Mouse (Mus musculus) left cerebral cortex, postnatal 10 days (tissue): ENCODE measurements at regions not wholly inside any gene's neighbourhood (a gene's known extent, or its start where the extent isn't known, plus 50 kb on each side); places are given as distances from the start of the nearest gene placed in this dataset.

ENCODE experiments used
- DNase-seq, 2 experiments: peaks; one replicate each; pipeline ENCODE4 v3.0.0; 2021 to 2022; ENCODE audit warnings: low spot score in 2 of 2, mixed read lengths in 1 of 2; ENCODE audit errors: extremely low spot score in 1 of 2
- intact Hi-C: fragments of 180-260 bp; cut with DNase I; formaldehyde crosslinking; loops from one replicate; pipeline ENCODE4 v1.15.1; 2025

DNA sequence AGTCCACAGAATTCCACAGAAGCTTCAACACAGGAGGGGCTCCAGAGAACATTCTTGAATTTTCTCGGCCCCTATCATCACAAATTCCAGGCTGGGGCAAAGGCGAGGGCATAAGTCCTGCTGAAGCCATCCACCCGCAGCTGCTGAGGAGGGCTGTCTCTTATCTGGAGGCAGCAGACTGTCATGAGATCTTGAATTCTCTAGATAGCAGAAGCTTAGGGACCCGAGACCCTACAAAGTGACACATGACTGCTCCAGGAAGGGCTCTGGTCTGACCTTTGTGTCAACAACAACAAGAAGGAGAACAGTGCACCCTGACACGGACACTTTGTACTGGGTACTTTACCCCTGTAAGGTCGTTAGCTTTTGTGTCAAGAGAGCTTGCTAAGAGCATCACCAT is 57.2 kb downstream of the Lao1 start:
- DNase-seq: no peak
- intact Hi-C loops: no loop called here

DNA sequence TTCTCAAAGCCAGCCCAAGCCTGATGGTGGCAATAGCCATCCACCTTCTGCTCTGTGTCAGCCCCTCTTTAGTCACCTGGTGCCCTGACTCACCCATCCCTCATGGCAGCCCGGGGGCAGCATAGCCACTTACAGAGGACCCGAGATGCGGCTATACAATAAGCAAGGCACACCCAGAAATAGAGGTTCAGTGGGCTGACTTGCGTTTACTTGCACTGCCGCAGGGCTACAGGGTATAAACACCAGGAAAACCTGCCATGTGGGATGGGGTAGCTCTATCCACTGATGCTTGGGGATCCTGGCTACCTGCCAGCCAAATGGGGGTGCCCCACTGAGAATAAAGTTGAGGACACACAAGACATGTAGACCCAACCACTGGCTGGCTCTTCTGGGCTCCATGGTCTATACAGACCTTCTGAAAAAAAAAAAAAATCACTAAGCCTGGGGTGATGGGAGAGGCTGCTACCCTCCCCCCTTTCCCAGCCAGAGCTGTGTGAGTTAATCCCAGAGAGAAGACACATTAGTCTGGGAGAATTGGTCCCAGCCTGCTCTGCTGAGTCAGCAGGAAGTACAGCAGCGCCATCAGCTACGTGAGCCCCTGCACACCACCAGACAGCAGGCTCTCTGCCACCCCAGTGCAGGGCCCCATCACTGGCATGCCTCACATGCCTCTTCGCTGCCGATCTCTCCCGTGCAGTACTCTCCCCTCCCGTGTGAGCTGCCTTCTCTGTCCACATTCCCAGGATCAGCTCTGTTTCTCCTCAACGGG is 57.8 kb downstream of the Lao1 start:
- intact Hi-C loops: no loop called here
- DNase-seq: no peak

DNA sequence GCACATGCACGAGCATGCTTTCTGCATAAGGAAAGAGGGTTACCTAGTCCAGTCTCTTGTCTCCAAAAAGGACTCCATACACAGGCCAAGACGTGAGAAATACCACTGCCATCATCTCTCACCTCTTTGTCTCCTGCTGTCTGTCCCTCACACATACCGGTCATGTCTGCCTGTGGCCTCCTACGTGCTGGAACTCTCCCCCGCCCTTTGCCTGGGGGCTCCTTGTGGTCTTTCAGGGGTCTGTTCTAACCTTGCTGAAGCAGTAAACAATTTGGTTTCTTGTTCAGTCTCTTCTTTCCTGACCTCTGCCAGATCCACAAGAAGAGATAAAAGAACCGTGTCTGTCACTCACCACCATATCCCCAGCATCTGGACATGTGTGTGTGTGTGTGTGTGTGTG is 61.0 kb downstream of the Lao1 start:
- intact Hi-C loops: no loop called here

DNA sequence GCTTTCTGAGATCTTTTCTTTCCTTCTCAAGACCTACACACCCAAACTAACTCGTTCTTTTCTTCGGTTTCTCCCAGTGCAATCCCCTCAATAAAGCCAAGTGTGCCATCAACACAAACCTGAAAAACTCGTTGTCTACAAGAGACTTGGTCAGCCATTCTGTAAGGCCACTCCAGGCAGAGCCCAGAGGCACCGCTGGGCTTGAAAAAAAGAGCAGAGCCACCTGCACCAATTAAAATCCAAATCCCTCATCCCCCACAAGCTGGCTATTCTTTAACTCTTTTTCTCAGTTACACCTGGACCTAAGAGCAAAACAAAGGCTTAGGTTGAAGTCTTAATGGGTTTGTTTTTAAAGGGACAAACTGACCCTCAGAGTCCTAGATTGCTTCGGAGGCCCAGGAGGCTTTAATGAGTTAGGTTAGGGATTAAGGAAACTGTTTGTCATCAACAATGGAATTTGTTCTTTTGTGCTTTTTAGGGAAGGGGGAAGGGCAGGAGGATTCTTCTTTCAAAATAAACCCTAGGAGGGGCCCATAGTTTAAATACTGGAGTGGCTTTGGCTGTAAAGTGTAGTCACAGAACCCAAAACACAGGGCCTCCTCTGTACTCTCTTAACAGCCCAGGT is 65.0 kb downstream of the Lao1 start:
- intact Hi-C loops: no loop called here
- no peak for DNase-seq

More for the DNA sequence above, 61.0 kb downstream of the Lao1 start:
- DNase-seq: no peak

DNA sequence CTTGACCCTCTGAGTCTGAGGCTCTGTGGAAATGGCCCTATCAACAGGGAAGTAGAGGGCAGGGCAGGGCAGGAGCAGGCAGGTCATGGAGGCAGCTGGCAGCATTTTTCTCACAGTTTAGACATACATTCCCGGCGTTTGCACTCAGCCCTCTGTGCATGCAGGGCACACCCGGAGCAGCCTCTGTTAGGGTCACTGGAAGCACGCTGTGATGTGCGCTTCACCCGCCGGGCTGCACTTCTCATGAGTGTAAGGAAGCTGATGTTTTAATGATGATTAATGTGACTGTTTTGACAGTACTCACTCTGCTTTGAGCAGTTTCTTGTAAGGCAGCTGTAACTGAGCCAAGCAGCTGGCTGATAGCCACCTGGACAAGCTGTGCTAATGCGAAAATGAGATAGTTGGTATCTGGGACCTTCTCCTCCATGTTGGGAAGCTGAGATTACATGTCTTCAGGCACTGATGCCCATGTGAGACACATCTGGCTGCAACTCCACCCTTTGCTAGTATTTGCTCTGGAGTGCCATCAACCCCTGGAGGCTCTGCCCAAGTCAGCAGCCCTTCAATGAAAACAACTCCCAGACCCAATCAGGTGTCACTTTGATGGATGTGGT is 66.9 kb downstream of the Lao1 start:
- no peak for DNase-seq
- intact Hi-C loops: no loop called here

DNA sequence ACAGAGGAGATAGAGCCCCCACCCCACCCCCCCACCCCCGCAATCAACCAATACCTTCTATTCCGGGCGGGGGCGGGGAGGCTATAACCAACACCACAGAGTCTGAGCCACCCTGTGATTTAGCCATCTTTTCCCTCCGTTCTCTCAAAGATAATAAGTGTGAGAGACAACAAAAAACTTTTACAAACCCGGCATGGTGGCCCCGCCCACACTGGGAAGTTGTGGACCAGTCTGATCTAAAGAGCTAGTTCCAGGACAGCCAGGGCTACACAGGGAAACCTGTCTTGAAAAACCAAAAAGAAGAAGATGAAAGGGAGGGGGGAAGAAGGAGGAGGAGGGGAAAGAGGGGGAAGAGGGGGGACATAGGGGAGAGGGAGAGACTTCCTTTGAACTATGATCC is 67.7 kb downstream of the Lao1 start:
- intact Hi-C loops: no loop called here
- no peak for DNase-seq

DNA sequence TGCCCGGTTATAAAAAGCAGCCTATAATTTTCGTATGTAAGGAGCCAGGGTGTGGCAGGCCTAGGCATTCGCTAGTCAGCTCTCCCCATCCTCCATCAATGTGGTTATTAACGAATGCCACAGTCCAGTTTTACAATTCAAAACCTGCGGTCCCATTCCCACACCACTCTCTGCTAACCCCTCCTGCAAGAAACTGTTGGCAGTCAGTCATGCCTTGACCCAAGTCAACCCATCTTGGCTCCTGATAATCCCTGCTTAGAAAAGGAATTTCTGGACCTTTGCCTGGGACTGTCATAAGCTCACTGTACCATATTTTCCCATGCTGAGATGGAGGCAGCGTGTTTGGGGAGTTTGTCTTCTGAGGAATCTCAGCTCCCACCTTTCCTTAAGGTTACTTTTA is 68.4 kb downstream of the Lao1 start:
- DNase-seq: no peak
- intact Hi-C loops: no loop called here

DNA sequence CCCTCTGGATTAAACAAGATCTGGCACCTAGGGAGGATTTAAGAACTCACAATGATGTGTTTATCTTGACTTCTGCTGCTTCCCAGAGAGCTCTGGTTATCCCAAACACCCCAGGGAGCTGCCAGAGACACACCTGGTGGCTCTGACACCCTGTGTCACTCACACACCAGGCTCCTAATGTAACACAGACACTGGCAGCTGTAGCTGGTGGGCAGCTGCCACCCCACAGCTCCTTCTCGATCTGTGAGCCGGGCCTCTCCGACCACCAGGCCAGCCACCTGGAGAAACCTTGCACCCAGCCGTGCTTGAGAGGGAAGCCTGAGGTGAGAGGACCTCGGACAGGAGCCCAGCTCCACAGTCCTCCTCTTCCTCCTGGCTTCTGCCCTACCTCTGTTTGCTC is 69.5 kb downstream of the Lao1 start:
- intact Hi-C loops: no loop called here

DNA sequence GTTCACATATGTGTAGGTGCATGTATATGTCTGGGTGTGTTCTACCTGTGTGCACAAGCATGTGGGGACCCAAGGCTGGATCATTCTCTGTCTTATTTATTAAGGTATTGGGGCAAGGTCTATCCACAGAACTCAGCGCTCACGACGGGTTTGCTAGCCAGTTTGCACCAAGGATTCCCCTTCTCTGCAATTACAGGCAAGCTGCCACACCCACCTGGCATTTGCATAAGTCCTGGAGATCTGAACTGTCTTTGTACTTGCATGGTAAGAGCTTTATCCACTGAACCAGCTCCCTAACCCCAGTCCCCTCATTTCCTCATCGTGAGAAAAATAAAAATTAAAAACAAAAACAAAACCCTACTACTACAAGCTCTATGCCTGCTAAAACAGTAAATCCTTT is 71.6 kb downstream of the Lao1 start:
- DNase-seq: no peak
- intact Hi-C loops: no loop called here

More for the DNA sequence above, 69.5 kb downstream of the Lao1 start:
- no peak for DNase-seq

DNA sequence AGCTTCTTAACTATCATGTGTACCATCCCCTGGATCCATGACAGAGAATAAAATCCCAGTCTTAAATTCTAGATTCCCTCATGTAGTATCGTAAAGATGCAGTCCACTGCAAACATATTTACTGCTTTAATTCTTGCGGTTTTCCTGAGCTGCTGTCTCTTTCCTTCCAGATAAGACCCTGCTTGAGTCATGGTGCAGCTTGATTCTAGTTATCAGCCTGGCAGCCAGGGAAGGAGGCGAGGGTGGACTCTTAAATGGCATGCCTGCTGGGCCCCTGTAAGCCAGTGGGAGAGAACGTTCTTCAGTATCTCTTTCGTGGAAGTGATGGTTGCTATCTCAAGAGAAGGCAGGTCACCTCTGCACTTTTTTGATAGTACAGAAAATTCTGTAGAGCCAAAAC is 71.9 kb upstream of the Slc2a1 start:
- DNase-seq: no peak
- intact Hi-C loops: no loop called here

DNA sequence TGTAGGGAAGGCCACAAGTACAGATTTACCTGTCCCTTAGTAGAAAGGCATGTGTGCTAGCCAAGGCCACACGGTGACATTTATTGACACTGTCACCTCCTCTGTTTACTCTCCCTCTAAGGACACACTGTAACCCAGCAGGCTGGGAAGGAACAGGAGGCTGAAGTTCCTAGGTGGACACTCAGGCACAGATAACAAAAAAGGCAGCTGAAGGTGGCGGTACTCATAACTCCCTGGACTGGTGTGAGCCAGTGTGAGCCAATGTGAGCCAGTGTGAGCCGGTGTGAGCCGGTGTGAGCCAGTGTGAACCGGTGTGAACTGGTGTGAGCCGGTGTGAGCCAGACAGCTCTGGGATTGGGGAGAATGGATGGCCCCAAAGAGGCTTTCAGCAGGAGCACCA is 68.5 kb upstream of the Slc2a1 start:
- intact Hi-C loops: no loop called here
- no peak for DNase-seq

DNA sequence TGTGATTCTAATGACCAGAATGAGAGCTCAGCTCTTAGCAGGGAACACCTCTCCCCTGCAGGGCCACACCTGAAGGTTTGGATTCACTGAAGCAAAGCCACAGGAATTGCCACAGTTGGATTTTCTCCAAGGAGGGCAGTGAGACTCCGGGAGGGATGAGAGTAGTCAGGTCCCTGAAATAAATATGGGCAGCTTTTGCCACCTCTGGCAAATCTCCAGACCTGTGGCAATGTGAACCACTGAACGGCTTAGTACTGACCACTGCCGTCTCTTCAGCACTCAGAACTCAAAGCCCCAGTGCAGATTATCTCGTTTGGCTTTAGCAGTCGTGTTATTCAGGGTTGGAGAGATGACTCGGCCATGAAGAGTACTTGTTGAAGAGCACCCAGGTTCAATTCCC is 66.9 kb upstream of the Slc2a1 start:
- intact Hi-C loops: no loop called here
- no peak for DNase-seq

DNA sequence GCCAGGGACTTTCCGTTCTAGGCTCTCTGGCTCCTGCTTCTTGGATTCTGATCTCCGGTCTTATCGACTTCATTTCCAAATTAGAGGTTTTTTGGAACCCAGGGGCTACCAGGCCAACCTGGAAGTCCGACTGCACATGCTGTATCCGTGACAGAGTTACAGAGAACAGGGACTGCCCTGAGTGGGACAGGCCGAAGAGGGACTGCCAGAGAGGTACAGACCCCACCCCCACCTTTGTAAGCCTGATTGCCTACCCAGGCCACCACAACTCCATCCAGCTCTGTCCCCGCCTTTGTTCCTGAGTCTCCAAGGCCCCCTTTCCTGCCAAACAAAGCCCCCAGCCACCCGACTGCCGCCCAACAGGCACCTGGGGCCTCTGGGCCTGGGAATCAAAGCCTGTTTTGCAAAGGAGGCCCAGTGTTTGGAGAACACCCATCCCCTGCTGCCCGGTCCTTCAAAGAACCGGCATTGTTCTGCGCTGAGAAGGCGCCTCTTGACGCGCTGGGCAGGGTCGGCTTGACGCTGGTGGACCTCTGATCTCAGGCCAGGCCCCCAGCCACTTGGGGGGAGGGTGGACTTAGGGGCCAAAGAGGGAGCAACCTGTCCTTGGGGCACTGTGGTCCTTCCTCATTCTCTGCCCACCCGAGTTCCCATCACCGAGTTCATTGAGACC is 64.4 kb upstream of the Slc2a1 start:
- intact Hi-C loops: no loop called here
- peak in 1 of 2 experiments; percentile 88 for DNase-seq

DNA sequence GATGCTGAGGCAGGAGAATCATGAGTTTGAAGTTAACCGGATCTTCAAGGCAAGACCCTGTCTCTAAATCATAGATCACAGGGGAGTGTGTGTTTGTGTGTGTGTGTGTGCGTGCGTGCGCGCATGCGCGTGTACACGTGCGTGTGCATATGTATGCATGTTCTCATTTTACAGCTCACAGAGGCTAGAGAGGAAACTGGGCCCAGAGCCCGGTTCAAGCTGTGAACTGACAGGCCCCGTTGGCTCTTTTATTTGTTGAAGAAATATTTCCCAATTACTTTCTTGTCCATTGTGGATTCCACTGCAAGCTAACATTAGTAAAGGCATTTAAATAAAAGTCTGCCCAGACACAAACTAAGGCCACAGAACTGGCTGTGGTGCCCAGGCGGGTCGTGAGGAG is 63.7 kb upstream of the Slc2a1 start:
- intact Hi-C loops: no loop called here
- DNase-seq: peak in 1 of 2 experiments; percentile 78

DNA sequence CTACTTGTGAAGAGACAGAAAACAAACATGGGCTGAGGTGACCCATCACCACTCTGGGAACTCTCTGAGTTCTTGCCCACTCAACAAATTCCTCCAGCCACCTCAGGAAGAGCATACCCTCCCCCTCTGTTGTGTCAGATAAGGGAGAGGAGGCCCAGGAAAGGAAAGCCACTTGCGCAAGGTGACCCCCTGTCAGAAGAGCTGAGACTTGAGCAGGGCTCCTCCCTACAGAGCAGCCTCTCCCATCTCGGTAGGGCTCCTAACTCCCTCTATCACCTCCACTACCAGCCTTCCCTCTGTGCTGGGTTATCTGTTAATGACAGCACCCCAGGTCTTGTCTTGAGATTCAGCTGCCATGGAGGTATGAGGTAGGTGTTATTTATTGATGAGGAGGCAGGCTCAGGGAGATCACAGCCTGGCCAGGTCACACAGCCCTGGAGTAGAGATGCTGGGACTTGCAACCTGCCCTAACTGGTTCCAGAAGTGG is 57.6 kb upstream of the Slc2a1 start:
- intact Hi-C loops: no loop called here

DNA sequence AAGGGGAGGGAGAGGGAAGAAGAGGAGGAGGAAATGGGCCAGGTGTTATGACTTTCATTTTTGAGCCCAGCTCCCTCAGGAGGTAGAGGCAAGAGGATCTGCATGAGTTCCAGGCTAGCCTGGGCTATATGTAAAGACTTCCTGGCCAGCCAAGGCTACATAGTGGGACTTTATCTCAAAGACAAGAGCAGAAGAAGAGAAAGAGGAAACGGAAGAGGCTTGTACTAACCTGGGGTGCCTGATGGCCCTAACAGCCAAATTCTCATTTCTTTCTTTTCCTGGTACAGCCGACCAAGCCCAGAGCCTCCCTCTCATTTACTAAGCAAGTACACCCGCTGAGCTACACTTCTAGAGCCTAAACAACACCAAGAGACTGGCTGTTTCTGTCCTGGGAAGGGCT is 56.0 kb upstream of the Slc2a1 start:
- intact Hi-C loops: no loop called here
- DNase-seq: no peak

More for the DNA sequence above, 57.6 kb upstream of the Slc2a1 start:
- DNase-seq: no peak

DNA sequence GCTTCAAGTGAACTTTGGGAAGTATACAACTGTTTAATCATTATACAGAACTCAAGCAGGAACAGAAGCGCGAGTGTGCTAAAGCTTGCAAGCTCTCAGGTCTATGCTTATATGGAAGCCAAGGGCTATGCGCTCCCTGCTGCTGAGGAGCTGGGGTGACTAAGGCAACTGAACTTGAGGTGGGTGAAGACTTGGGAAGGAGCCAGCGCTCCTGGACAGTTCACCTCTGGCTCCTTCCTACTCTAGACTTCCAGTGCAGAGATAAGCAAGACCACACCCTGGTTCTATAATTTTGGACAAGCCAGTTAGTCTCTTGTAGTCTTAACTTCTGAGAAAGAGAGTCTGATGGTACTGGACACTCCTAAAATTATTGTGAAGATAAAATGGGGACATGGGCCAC is 55.3 kb upstream of the Slc2a1 start:
- DNase-seq: no peak
- intact Hi-C loops: no loop called here

DNA sequence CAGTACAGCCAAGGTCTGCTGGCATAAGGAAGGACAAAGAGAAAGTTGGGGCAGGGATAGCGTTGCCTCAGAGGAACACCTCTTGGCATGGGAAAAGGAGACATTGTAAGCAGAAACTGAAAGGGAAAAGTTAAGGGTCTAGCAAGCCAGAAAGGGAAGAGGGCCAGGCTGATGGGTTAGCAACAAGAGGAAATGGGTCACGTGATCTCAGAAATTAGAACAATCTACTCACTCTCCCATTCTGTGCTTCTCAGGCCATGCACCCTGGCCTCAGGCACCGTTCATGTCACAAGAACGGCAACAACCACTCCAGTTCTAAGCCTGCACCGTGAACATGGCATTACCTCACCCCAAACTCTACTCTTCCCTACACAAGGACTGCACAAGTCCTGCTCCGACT is 54.8 kb upstream of the Slc2a1 start:
- no peak for DNase-seq
- intact Hi-C loops: no loop called here

DNA sequence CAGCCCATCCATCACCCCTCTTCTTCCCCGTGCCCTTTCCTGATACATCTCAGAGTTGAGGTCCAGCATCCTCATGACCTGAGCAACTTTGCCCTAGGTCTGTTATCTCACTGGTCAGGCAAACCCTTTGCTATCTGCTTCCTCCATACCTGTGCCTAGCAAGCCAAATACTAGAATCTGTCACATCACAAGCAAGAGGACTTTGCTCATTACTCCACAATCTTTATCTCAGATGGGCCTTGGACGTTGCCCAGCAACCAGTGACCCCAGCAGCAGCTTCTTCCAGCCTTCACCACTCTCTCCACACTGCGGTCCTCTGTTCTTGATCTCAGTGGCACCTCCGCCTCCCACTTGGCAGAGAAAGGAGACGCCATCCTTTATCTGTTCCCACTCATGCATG is 54.4 kb upstream of the Slc2a1 start:
- intact Hi-C loops: no loop called here
- no peak for DNase-seq

DNA sequence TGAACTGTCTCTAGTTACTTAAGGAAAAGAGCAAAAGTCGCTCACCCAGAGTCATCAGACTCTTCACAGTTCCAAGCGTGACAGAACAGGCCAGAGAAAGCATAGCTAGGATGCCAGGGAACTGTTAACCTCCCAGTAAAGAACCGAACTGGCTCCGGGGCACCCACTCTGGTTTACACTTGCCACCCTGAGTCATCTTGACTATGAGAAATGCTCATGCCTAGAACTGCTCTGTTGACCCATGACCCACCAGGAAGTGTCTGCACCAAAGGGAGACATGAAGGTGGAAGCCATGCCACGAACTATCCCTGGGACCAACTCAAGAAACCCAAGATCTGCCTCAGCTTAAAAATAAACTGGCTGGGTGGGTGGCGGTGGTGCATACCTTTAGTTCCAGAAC is 51.3 kb upstream of the Slc2a1 start:
- intact Hi-C loops: no loop called here
- DNase-seq: no peak
